Comparison of ENCODE assay signal across 8 mouse cellular contexts in the genomic region with DNA sequence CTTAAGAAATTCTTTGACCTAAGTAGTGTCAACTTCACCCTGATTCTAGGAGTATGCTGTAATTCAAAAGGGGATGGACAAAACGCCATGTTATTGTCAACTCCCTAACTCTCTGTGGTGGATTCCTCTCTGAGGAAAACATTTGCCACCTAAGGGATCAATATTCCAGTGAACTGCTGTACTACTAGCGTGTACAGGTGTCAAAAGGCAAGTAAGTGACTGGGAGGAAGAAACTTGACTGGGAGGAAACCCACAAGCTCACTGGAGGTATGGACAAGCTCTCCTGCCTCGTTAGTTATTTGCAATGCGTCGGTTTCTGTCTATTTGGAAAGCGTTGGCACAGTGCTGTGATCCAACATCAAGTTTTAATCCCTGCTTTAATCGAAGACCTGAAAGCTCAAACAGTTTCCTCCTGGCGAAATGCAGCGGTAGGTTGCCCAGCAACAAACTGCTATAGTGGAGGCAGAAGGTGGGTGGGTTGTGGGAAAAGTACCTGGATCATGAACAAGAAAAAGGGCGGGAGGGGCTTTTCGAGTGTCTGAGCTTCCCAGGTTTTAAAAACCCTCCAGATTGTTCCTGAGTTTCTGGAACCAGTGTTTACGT. TPM values are rescaled to one million over a fixed set of nuclear protein-coding genes. Genes with fewer than 3 reads are reported as not detected.
DNase-seq lines count a peak whose midpoint lies in the region; ATAC-seq and TF ChIP-seq lines count a peak whose summit lies in the region.

Dpagt1 (plus strand) TSS at position 252 of the 603 bp plus-strand sequence.

- peak within 1 kb of the TSS; percentile 87 for H3K27ac ChIP-seq in forebrain, postnatal 0 days (ENCODE audit: low read depth, low read length)
- peak within 1 kb of the TSS; percentile 88 for H3K27ac ChIP-seq in hindbrain, embryonic 15.5 days (replicated peaks)
- H3K27ac ChIP-seq in liver, embryonic 13.5 days: peak within 1 kb of the TSS; percentile 91

- peak within 1 kb of the TSS; percentile 76 for H3K9ac ChIP-seq in forebrain, postnatal 0 days
- H3K9ac ChIP-seq in hindbrain, embryonic 15.5 days: peak within 1 kb of the TSS; percentile 71
- peak within 1 kb of the TSS; percentile 87 for H3K9ac ChIP-seq in liver, embryonic 13.5 days

- H3K36me3 ChIP-seq in forebrain, postnatal 0 days (ENCODE audit: insufficient read depth): peaks cover 17% of the 10 kb centered on the region; the same call in 1 of the 2 replicates
- peaks cover 18% of the 10 kb centered on the region; the same call in 1 of the 2 replicates for H3K36me3 ChIP-seq in hindbrain, embryonic 15.5 days
- peaks cover 26% of the 10 kb centered on the region for H3K36me3 ChIP-seq in liver, embryonic 13.5 days

- no peaks in the 10 kb centered on the region for H3K9me3 ChIP-seq in forebrain, postnatal 0 days (ENCODE audit: low read length)
- H3K9me3 ChIP-seq in hindbrain, embryonic 15.5 days: no peaks in the 10 kb centered on the region
- H3K9me3 ChIP-seq in liver, embryonic 13.5 days (replicated peaks): no peaks in the 10 kb centered on the region

- DNase-seq in adrenal gland, adult 18-20 months (ENCODE audit: low spot score in 2 of 2): no peak
- DNase-seq in adrenal gland, adult (ENCODE audit: inconsistent age in 2 of 2, low spot score in 1 of 2): no peak
- DNase-seq in Muller cell, postnatal 12 days (ENCODE audit: inconsistent ontology term): peak; percentile 27
- no peak for DNase-seq in forebrain, postnatal 0 days
- no peak for DNase-seq in liver, embryonic 13.5 days
- no peak for DNase-seq in ovary, postnatal 36 days (ENCODE audit: low spot score)
- no peak for DNase-seq in cerebellum, adult 8-10 months

- 0 out of 2 replicates have a peak, but pooled peaks cover 11% of the 10 kb centered on the region for H3K4me1 ChIP-seq in forebrain, postnatal 0 days (ENCODE audit: insufficient read depth)
- H3K4me1 ChIP-seq in hindbrain, embryonic 15.5 days (replicated peaks): peaks cover 18% of the 10 kb centered on the region
- H3K4me1 ChIP-seq in liver, embryonic 13.5 days (replicated peaks): peaks cover 51% of the 10 kb centered on the region

- H3K4me3 ChIP-seq in forebrain, postnatal 0 days (ENCODE audit: low read depth, low read length): peak within 1 kb of the TSS; percentile 79
- peak within 1 kb of the TSS; percentile 66 for H3K4me3 ChIP-seq in hindbrain, embryonic 15.5 days
- peak within 1 kb of the TSS; percentile 75 for H3K4me3 ChIP-seq in liver, embryonic 13.5 days (replicated peaks)

- 2% methylated on average over 12 of the region's 12 CpGs for WGBS in forebrain, postnatal 0 days
- WGBS in hindbrain, embryonic 15.5 days: 4% methylated on average over 12 of the region's 12 CpGs
- 4% methylated on average over 12 of the region's 12 CpGs for WGBS in liver, embryonic 13.5 days (ENCODE audit: insufficient replicate concordance)

- H3K4me2 ChIP-seq in forebrain, postnatal 0 days (ENCODE audit: low read depth): peak within 1 kb of the TSS; percentile 85
- H3K4me2 ChIP-seq in hindbrain, embryonic 15.5 days: peak within 1 kb of the TSS; percentile 73
- H3K4me2 ChIP-seq in liver, embryonic 13.5 days: peak within 1 kb of the TSS; percentile 87

- peak; percentile 71 for ATAC-seq in forebrain, postnatal 0 days
- ATAC-seq in hindbrain, embryonic 15.5 days (ENCODE audit: low FRiP score, low read depth): peak; percentile 68
- 0 out of 2 replicates have a peak, but pooled peaks have one; percentile 9 for ATAC-seq in liver, embryonic 13.5 days (ENCODE audit: low read depth)

- H3K27me3 ChIP-seq in forebrain, postnatal 0 days (ENCODE audit: insufficient read depth, low read length): no peaks in the 10 kb centered on the region
- H3K27me3 ChIP-seq in hindbrain, embryonic 15.5 days: no peaks in the 10 kb centered on the region
- no peaks in the 10 kb centered on the region for H3K27me3 ChIP-seq in liver, embryonic 13.5 days

- TF ChIP-seq CTCF in forebrain, postnatal 0 days (IDR thresholded peaks at IDR 0.05; ENCODE audit: low read depth): no peak

RNA-seq across cellular contexts. Expression of gene Dpagt1, which starts in this region (rescaled TPM):
- total RNA-seq in adrenal gland, adult 18-20 months (2021): 10 to 100 TPM; 21.7 to 30.9 TPM
- 17.7 and 18.3 TPM in 2 replicates for total RNA-seq in forebrain, postnatal 0 days (2014; rRNA removed)
- 30.1 and 30.6 TPM in 2 replicates for polyA plus RNA-seq in forebrain, postnatal 0 days (2015; fragmentation: Nextera tagmentation; extraction: Ambion mirVana)
- 37.5 and 38.7 TPM in 2 replicates for polyA plus RNA-seq in hindbrain, embryonic 15.5 days (2015; fragmentation: Nextera tagmentation; extraction: Ambion mirVana)
- 20.7 and 23.0 TPM in 2 replicates for polyA plus RNA-seq in liver, embryonic 13.5 days (2015; fragmentation: Nextera tagmentation; extraction: Ambion mirVana)

Comparison
In these comparisons a context has a peak if more than half of its experiments do, and no peak if none do; other contexts are left out.
1. ATAC-seq: peak in every context shown above with its lines; median percentile 71 in forebrain, postnatal 0 days; 68 in hindbrain, embryonic 15.5 days; 9 in liver, embryonic 13.5 days.